Mouse (Mus musculus) midbrain, embryonic 16.5 days (tissue): Measurements from ENCODE around the gene Hipk1. TPM values are rescaled to one million over a fixed set of nuclear protein-coding genes. Genes with fewer than 3 reads are reported as not detected.

Source experiments
- ATAC-seq: fragments of 200-750 bp; cut with Nextera tagmentation; 2 replicates; pipeline ENCODE4 v1.8.0; 2017; ENCODE audit warnings: moderate TSS enrichment
- H3K27ac ChIP-seq: fragments of 300-500 bp; sonication (generic); 2 replicates; pipeline ENCODE4 v1.5.1; 2014; ENCODE audit warnings: mild to moderate bottlenecking, low read length, mixed read lengths
- H3K27me3 ChIP-seq: fragments of 300-500 bp; sonication (generic); 2 replicates; pipeline ENCODE4 v1.6.1; 2014; ENCODE audit warnings: low read depth, low read length, mixed read lengths; ENCODE audit not compliant: control insufficient read depth, insufficient read depth
- H3K36me3 ChIP-seq: fragments of 300-500 bp; sonication (generic); 2 replicates; pipeline ENCODE4 v1.6.1; 2014; ENCODE audit warnings: mild to moderate bottlenecking, low read length, moderate library complexity, mixed read lengths; ENCODE audit not compliant: control insufficient read depth, insufficient read depth
- H3K4me1 ChIP-seq: fragments of 300-500 bp; sonication (generic); 2 replicates; pipeline ENCODE4 v1.6.1; 2014; ENCODE audit warnings: mild to moderate bottlenecking, low read length, mixed read lengths; ENCODE audit not compliant: control insufficient read depth, insufficient read depth
- H3K4me2 ChIP-seq: fragments of 300-500 bp; sonication (generic); 2 replicates; pipeline ENCODE4 v1.6.1; 2014; ENCODE audit warnings: mild to moderate bottlenecking, low read length, mixed read lengths
- H3K4me3 ChIP-seq: fragments of 300-500 bp; sonication (generic); 2 replicates; pipeline ENCODE4 v1.5.1; 2014; ENCODE audit warnings: low read depth, mild to moderate bottlenecking, low read length, moderate library complexity, mixed read lengths
- H3K9ac ChIP-seq: fragments of 300-500 bp; sonication (generic); 2 replicates; pipeline ENCODE4 v1.6.1; 2014; ENCODE audit warnings: low read depth, low read length, mixed read lengths
- H3K9me3 ChIP-seq: fragments of 300-500 bp; sonication (generic); replicated peaks from 2 replicates; pipeline ENCODE4 v1.6.1; 2014; ENCODE audit warnings: mild to moderate bottlenecking, low read length, mixed read lengths; ENCODE audit not compliant: control insufficient read depth, poor library complexity, severe bottlenecking
- WGBS: fragments of 180-500 bp; shearing (Covaris S2); extraction: QIAGEN DNeasy Blood & Tissue Kit; methylation state at CpG from one replicate; pipeline ENCODE4 v1.1.7; 2014; 5-methylcytosine and 5-hydroxymethylcytosine counted together
- polyA plus RNA-seq: library from polyadenylated mRNA; unstranded; fragments of >200 nt; fragmentation: Nextera tagmentation; extraction: Ambion mirVana; gene quantifications from 2 replicates; pipeline ENCODE4 v1.2.1, GENCODE M21; 2015

The Hipk1 gene
- polyA plus RNA-seq, 1 experiment from 2014 or later: 11.1 TPM

GRCm38 (mm10) chr3:103696388-103696925, 94.9 kb downstream of the Hipk1 start:
- Histone ChIP-seq H3K4me1 (no peaks in the 10 kb centered on the region), H3K36me3 (no peaks in the 10 kb centered on the region), H3K27ac (no peak overlapping the region), H3K4me2 (no peak overlapping the region), H3K9me3 (no peaks in the 10 kb centered on the region), H3K9ac (no peak overlapping the region), H3K27me3 (no peaks in the 10 kb centered on the region), H3K4me3 (no peak overlapping the region)
- 90% methylated on average over 1 of the region's 1 CpGs for WGBS
- no peak for ATAC-seq

GRCm38 (mm10) chr3:103695556-103695955, 95.8 kb downstream of the Hipk1 start:
- H3K36me3 ChIP-seq: no peaks in the 10 kb centered on the region
- ATAC-seq: no peak
- H3K4me3 ChIP-seq: no peak overlapping the region
- H3K27me3 ChIP-seq: no peaks in the 10 kb centered on the region
- no peak overlapping the region for H3K9ac ChIP-seq
- no peak overlapping the region for H3K4me2 ChIP-seq
- H3K27ac ChIP-seq: no peak overlapping the region
- WGBS: 57% methylated on average over 3 of the region's 3 CpGs
- H3K4me1 ChIP-seq: no peaks in the 10 kb centered on the region
- H3K9me3 ChIP-seq: no peaks in the 10 kb centered on the region

- H3K4me1 ChIP-seq: no peaks in the 10 kb centered on the region
- H3K4me2 ChIP-seq: no peak overlapping the region
- no peak for ATAC-seq
- no peak overlapping the region for H3K27ac ChIP-seq
- 76% methylated on average over 3 of the region's 3 CpGs for WGBS
- no peaks in the 10 kb centered on the region for H3K9me3 ChIP-seq
- no peaks in the 10 kb centered on the region for H3K36me3 ChIP-seq
- H3K9ac ChIP-seq: no peak overlapping the region
- no peaks in the 10 kb centered on the region for H3K27me3 ChIP-seq
- H3K4me3 ChIP-seq: no peak overlapping the region
These were observed 100.9 kb downstream of the Hipk1 start for GRCm38 (mm10) chr3:103690506-103690905.

Other genes starting within 250 kb of the Hipk1 start
- gene Syt6, start 216.3 kb downstream of the Hipk1 start, polyA plus RNA-seq: 14.7 and 14.8 TPM in 2 replicates
- 0.11 and 0.29 TPM in 2 replicates for gene Atg4a-ps, start 145.5 kb downstream of the Hipk1 start, polyA plus RNA-seq
- gene Olfml3, start 53.6 kb downstream of the Hipk1 start, polyA plus RNA-seq: 4.6 and 5.3 TPM in 2 replicates
- gene Gm10964, start 52.2 kb downstream of the Hipk1 start, polyA plus RNA-seq: not detected in 2 replicates
- gene Dclre1b, start 17.9 kb upstream of the Hipk1 start, polyA plus RNA-seq: 20.3 and 22.0 TPM in 2 replicates
- gene Ap4b1, start 18.0 kb upstream of the Hipk1 start, polyA plus RNA-seq: 20.5 and 22.8 TPM in 2 replicates
- 0.15 and 0.65 TPM in 2 replicates for gene Gm43064, start 18.0 kb upstream of the Hipk1 start, polyA plus RNA-seq
- 0.31 and 0.36 TPM in 2 replicates for gene Bcl2l15, start 41.0 kb upstream of the Hipk1 start, polyA plus RNA-seq
- 0.39 and 0.62 TPM in 2 replicates for gene Ptpn22, start 68.2 kb upstream of the Hipk1 start, polyA plus RNA-seq
- 22.3 and 22.8 TPM in 2 replicates for gene Rsbn1, start 122.6 kb upstream of the Hipk1 start, polyA plus RNA-seq
- gene Phtf1, start 176.5 kb upstream of the Hipk1 start, polyA plus RNA-seq: 21.2 and 21.9 TPM in 2 replicates